In the genomic region with DNA sequence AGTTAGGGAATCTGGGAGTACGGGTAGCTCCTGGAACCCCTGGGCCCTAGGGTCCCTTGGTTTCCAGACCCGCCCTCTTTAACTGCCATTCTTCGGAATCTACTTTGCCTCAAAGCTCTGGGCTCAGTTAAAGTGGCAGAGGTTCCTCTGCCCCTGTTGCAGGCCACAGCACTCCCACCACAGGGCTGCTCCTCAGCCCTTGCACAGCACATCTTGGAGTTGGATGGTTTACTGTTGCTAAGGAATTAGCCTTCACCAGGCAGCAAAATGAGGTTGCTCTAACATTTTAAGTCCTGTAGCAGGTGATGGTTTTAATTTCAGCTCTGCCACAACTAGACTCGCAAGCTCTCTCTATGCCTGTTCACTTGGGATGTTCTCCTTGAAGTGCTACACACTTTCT, we compare ENCODE assay signal across 8 mouse cellular contexts. TPM values are rescaled to one million over a fixed set of nuclear protein-coding genes. Genes with fewer than 3 reads are reported as not detected.
DNase-seq lines count a peak whose midpoint lies in the region; ATAC-seq and TF ChIP-seq lines count a peak whose summit lies in the region.

A gene (minus strand): TSS at position 101 of the 400 bp plus-strand sequence.

- no peaks in the 10 kb centered on the region for H3K4me1 ChIP-seq in cerebellum, adult 2 months (ENCODE audit: control insufficient read depth, insufficient read depth, low read length)
- H3K4me1 ChIP-seq in forebrain, embryonic 16.5 days (replicated peaks; ENCODE audit: control insufficient read depth, insufficient read depth, low read length) = no peaks in the 10 kb centered on the region
- 0 out of 2 replicates have a peak, but pooled peaks cover 6% of the 10 kb centered on the region for H3K4me1 ChIP-seq in hindbrain, embryonic 13.5 days (replicated peaks)
- peaks cover 57% of the 10 kb centered on the region for H3K4me1 ChIP-seq in liver, embryonic 15.5 days (replicated peaks)

- no peak within 1 kb of the TSS for H3K4me3 ChIP-seq in cerebellum, adult 2 months (replicated peaks; ENCODE audit: insufficient read depth, low read depth, low read length)
- H3K4me3 ChIP-seq in forebrain, embryonic 16.5 days (replicated peaks; ENCODE audit: low read length) = no peak within 1 kb of the TSS
- H3K4me3 ChIP-seq in hindbrain, embryonic 13.5 days = no peak within 1 kb of the TSS
- H3K4me3 ChIP-seq in liver, embryonic 15.5 days (replicated peaks) = no peak within 1 kb of the TSS

- TF ChIP-seq CTCF in cerebellum, adult 2 months (IDR thresholded peaks at IDR 0.05; ENCODE audit: borderline replicate concordance, insufficient read depth, low read depth, low read length) = no peak
- TF ChIP-seq CTCF in Patski (IDR thresholded peaks at IDR 0.05) = no peak

- CTCF ChIA-PET in Patski (lab: Charles Lee) = interaction anchor here (1.3 to 2.3 kb wide), 2 partner anchors 44 to 79 kb away, joined by 4 to 9 read pairs; no protein-coding TSS in a partner anchor

- no peaks in the 10 kb centered on the region for H3K36me3 ChIP-seq in forebrain, embryonic 16.5 days (ENCODE audit: control insufficient read depth, insufficient read depth)
- no peaks in the 10 kb centered on the region for H3K36me3 ChIP-seq in hindbrain, embryonic 13.5 days
- no peaks in the 10 kb centered on the region for H3K36me3 ChIP-seq in liver, embryonic 15.5 days (replicated peaks)

- no peak within 1 kb of the TSS for H3K27ac ChIP-seq in cerebellum, adult 2 months (ENCODE audit: insufficient read depth, low read length)
- H3K27ac ChIP-seq in forebrain, embryonic 16.5 days (ENCODE audit: low read length) = no peak within 1 kb of the TSS
- H3K27ac ChIP-seq in hindbrain, embryonic 13.5 days = no peak within 1 kb of the TSS
- H3K27ac ChIP-seq in liver, embryonic 15.5 days (replicated peaks) = 0 out of 2 replicates have a peak within 1 kb of the TSS, but pooled peaks have one; percentile 19

- H3K9me3 ChIP-seq in forebrain, embryonic 16.5 days (ENCODE audit: control insufficient read depth, low read length) = no peaks in the 10 kb centered on the region
- H3K9me3 ChIP-seq in hindbrain, embryonic 13.5 days = no peaks in the 10 kb centered on the region
- no peaks in the 10 kb centered on the region for H3K9me3 ChIP-seq in liver, embryonic 15.5 days (replicated peaks)

- POLR2A ChIA-PET in Patski (lab: Charles Lee) = no interaction called here

- no peak for DNase-seq in cerebellum, adult 2 months
- DNase-seq in cerebellum, adult 11 months = no peak
- no peak for DNase-seq in Patski (ENCODE audit: low read depth, low spot score)
- no peak for DNase-seq in frontal cortex, postnatal 36 days (ENCODE audit: low spot score in 2 of 2)
- no peak for DNase-seq in right cerebral cortex, postnatal 10 days (ENCODE audit: low spot score in 2 of 2)

- WGBS in cerebellum, adult 2 months = 79% methylated on average over 4 of the region's 4 CpGs
- WGBS in forebrain, embryonic 16.5 days = 64% methylated on average over 4 of the region's 4 CpGs
- 75% methylated on average over 4 of the region's 4 CpGs for WGBS in hindbrain, embryonic 13.5 days
- 70% methylated on average over 4 of the region's 4 CpGs for WGBS in liver, embryonic 15.5 days (ENCODE audit: insufficient replicate concordance)

- no peak within 1 kb of the TSS for H3K9ac ChIP-seq in forebrain, embryonic 16.5 days (replicated peaks; ENCODE audit: low read depth, low read length)
- 0 out of 2 replicates have a peak within 1 kb of the TSS, but pooled peaks have one; percentile 24 for H3K9ac ChIP-seq in hindbrain, embryonic 13.5 days
- no peak within 1 kb of the TSS for H3K9ac ChIP-seq in liver, embryonic 15.5 days

- TF ChIP-seq POLR2A in cerebellum, adult 2 months (IDR thresholded peaks at IDR 0.05; ENCODE audit: borderline replicate concordance, insufficient read depth, low read length) = no peak

- ATAC-seq in Patski = no peak
- no peak for ATAC-seq in forebrain, embryonic 16.5 days
- ATAC-seq in hindbrain, embryonic 13.5 days (ENCODE audit: low FRiP score) = no peak
- no peak for ATAC-seq in liver, embryonic 15.5 days (ENCODE audit: insufficient read depth)

- no peaks in the 10 kb centered on the region for H3K27me3 ChIP-seq in cerebellum, adult 2 months (ENCODE audit: control insufficient read depth, insufficient read depth, low read length)
- no peaks in the 10 kb centered on the region for H3K27me3 ChIP-seq in Patski
- H3K27me3 ChIP-seq in forebrain, embryonic 16.5 days (replicated peaks; ENCODE audit: control insufficient read depth, insufficient read depth, low read length) = no peaks in the 10 kb centered on the region
- no peaks in the 10 kb centered on the region for H3K27me3 ChIP-seq in hindbrain, embryonic 13.5 days
- no peaks in the 10 kb centered on the region for H3K27me3 ChIP-seq in liver, embryonic 15.5 days

- in situ Hi-C loops in Patski (cut with MboI; ENCODE audit: low pct_unique_long_range_greater_than_20kb) = no loop called here

- no peak within 1 kb of the TSS for H3K4me2 ChIP-seq in forebrain, embryonic 16.5 days (ENCODE audit: low read length)
- H3K4me2 ChIP-seq in hindbrain, embryonic 13.5 days = no peak within 1 kb of the TSS
- no peak within 1 kb of the TSS for H3K4me2 ChIP-seq in liver, embryonic 15.5 days

RNA-seq across cellular contexts. Expression of the gene that starts here (rescaled TPM):
- polyA plus RNA-seq in cerebellum, adult 2 months (2012; rRNA removed) = 28.6 TPM in 2 replicates
- 30.0 TPM for polyA plus RNA-seq in Patski (2021)
- polyA plus RNA-seq in forebrain, embryonic 16.5 days (2015; fragmentation: Nextera tagmentation; extraction: Ambion mirVana) = 152 and 153 TPM in 2 replicates
- polyA plus RNA-seq in hindbrain, embryonic 13.5 days (2015; fragmentation: Nextera tagmentation; extraction: Ambion mirVana) = 130 and 133 TPM in 2 replicates
- polyA plus RNA-seq in liver, embryonic 15.5 days (2015; fragmentation: Nextera tagmentation; extraction: Ambion mirVana) = 22.5 and 22.9 TPM in 2 replicates
